Mouse (Mus musculus): ENCODE results near the gene Rgl3. TPM values are rescaled to one million over a fixed set of nuclear protein-coding genes. Genes with fewer than 3 reads are reported as not detected.

Gene Rgl3
- total and polyA plus RNA-seq, 3 experiments: not detected

DNA sequence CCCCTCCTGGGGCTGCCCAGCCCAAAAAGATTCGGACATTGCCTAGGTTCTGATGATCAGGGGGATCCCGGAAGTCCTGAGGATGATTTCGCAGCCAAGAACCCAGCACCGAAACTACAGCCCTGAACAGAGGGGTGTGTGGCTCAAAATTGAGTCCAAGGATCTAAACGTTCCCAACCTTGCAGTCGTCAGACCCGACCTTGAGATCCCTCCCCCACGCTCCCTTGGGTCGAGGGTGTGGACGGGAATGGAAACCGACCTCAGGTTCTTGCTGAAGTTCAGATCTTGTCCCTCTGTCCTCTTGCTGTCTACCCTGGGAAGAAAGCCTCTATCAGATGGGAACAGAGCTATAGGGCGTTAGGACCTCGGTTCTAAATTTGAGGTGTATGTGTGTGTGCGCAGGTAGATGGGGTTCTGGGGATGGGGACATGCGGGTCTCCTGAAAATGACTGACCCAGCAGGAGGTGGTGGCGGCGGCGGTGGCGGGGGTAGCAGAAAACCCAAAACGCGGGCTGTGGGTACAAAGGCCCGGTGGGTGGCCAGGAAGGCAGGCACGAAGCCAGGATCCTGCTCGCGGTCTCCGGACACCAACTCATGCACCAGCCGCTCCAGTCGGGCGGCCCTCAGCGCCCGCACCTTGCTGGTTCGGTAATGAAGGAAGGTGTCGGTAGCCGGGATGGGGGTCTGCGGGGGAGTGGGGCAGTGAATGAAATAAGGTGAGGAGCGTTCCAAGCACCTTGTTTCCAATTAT lies 1.5 kb downstream of the Rgl3 start:
- H3K27me3 ChIP-seq (replicated peaks): peaks cover 80% of the 10 kb centered on the region
- no peaks in the 10 kb centered on the region for H3K4me1 ChIP-seq (ENCODE audit: control insufficient read depth in 1 of 2, insufficient read depth in 2 of 2)
- H3K4me3 ChIP-seq (replicated peaks in 1 of 3; ENCODE audit: low read depth in 2 of 3, low read length in 2 of 3, poor library complexity in 1 of 3): no peak overlapping the region
- no peak overlapping the region for H3K9ac ChIP-seq (ENCODE audit: insufficient read depth, low read depth)
- H3K79me2 ChIP-seq (replicated peaks; ENCODE audit: control insufficient read depth, extremely low read depth, insufficient read depth, poor library complexity, severe bottlenecking): no peaks in the 10 kb centered on the region
- TF ChIP-seq HCFC1 (IDR thresholded peaks at IDR 0.05; ENCODE audit: low read depth, low read length): no peak
- TF ChIP-seq PAX5 (IDR thresholded peaks at IDR 0.05; ENCODE audit: low read length): no peak
- TF ChIP-seq TCF12 (IDR thresholded peaks at IDR 0.05; ENCODE audit: low read depth, low read length): no peak
- TF ChIP-seq USF1 (IDR thresholded peaks at IDR 0.05; ENCODE audit: low read depth, low read length): no peak
- TF ChIP-seq MYC (IDR thresholded peaks at IDR 0.05; ENCODE audit: low read depth, low read length): no peak
- no peak for TF ChIP-seq ZKSCAN1 (IDR thresholded peaks at IDR 0.05; ENCODE audit: borderline replicate concordance, low read depth, low read length)
- no peak for TF ChIP-seq CHD2 (IDR thresholded peaks at IDR 0.05; ENCODE audit: low read length)
- no peak for TF ChIP-seq GABPA (IDR thresholded peaks at IDR 0.05; ENCODE audit: insufficient replicate concordance, low read depth, low read length)
- TF ChIP-seq MAZ (IDR thresholded peaks at IDR 0.05; ENCODE audit: low read depth, low read length): no peak
- no peak for TF ChIP-seq POLR2A (IDR thresholded peaks at IDR 0.05; ENCODE audit: low read depth, low read length)
- TF ChIP-seq NELFE (IDR thresholded peaks at IDR 0.05; ENCODE audit: low read depth, low read length): no peak
- TF ChIP-seq MAX (IDR thresholded peaks at IDR 0.05; ENCODE audit: low read length): no peak
- TF ChIP-seq ZMIZ1 (IDR thresholded peaks at IDR 0.05; ENCODE audit: low read depth, low read length): no peak
- no peak for TF ChIP-seq ETS1 (conservative IDR thresholded peaks at IDR 0.05; ENCODE audit: low read depth, low read length)
- TF ChIP-seq KAT2A (IDR thresholded peaks at IDR 0.05; ENCODE audit: insufficient replicate concordance, low read length): no peak
- no peak for TF ChIP-seq RCOR1 (conservative IDR thresholded peaks at IDR 0.05; ENCODE audit: low read depth, low read length)
- no peak for TF ChIP-seq MEF2A (IDR thresholded peaks at IDR 0.05; ENCODE audit: borderline replicate concordance, low read depth, low read length)
- no peak for TF ChIP-seq EP300 (IDR thresholded peaks at IDR 0.05; ENCODE audit: low read length)
- no peak for TF ChIP-seq POLR2AphosphoS2 (IDR thresholded peaks at IDR 0.05; ENCODE audit: low read depth, low read length)
- no peak overlapping the region for H3K27ac ChIP-seq (ENCODE audit: insufficient read depth, low read depth)
- dilution Hi-C loops (cut with MboI; ENCODE audit: extremely low pct_ligation_motif_present, extremely low pct_unique_long_range_greater_than_20kb, low sequenced_read_pairs) (no loop called here), in situ Hi-C loops (cut with MboI; ENCODE audit: low pct_ligation_motif_present, low pct_unique_long_range_greater_than_20kb, low sequenced_read_pairs) (no loop called here)
- no peaks in the 10 kb centered on the region for H3K36me3 ChIP-seq (replicated peaks in 1 of 2; ENCODE audit: control insufficient read depth in 1 of 2, insufficient read depth in 1 of 2, low read length in 1 of 2)
- H3K4me2 ChIP-seq (ENCODE audit: insufficient read depth, low read depth, poor library complexity, severe bottlenecking): no peak overlapping the region
- no peak for DNase-seq (ENCODE audit: extremely low read depth)
- no peaks in the 10 kb centered on the region for H3K9me3 ChIP-seq (replicated peaks; ENCODE audit: low read length)

DNA sequence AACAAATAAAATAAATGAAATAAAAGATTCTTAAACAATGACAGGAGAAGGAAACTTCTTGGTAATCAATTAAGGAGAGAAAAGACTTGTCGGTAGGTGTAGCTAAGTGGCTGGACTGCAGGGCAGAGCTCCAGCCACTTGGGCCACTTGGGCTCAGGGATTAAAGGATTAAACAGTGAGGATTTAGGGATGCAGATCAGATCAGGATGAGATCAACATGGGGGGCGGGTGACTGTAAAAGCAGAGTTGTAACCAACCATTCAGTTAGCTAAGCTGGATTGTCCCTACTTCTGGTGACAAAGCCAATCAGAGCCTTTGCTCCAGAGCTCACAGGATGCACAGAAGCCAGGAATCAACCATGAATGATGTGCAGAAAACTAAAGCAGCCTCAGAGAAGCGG lies 5.3 kb downstream of the Rgl3 start:
- no peak overlapping the region for H3K4me3 ChIP-seq (replicated peaks in 1 of 3; ENCODE audit: low read depth in 2 of 3, low read length in 2 of 3, poor library complexity in 1 of 3)
- TF ChIP-seq ZNF384 (IDR thresholded peaks at IDR 0.05; ENCODE audit: low read depth, low read length) (no peak), EP300 (IDR thresholded peaks at IDR 0.05; ENCODE audit: low read length) (no peak), NRF1 (IDR thresholded peaks at IDR 0.05; ENCODE audit: low read depth, low read length) (no peak), UBTF (IDR thresholded peaks at IDR 0.05; ENCODE audit: low read depth, low read length) (no peak), HCFC1 (IDR thresholded peaks at IDR 0.05; ENCODE audit: low read depth, low read length) (no peak), BHLHE40 (IDR thresholded peaks at IDR 0.05; ENCODE audit: low read depth, low read length) (no peak), NELFE (IDR thresholded peaks at IDR 0.05; ENCODE audit: low read depth, low read length) (no peak), ELF1 (IDR thresholded peaks at IDR 0.05; ENCODE audit: low read depth, low read length) (no peak)
- no peak for DNase-seq (ENCODE audit: extremely low read depth)
- no peak overlapping the region for H3K27ac ChIP-seq (ENCODE audit: insufficient read depth, low read depth)
- peaks cover 79% of the 10 kb centered on the region for H3K27me3 ChIP-seq (replicated peaks)
- no peak overlapping the region for H3K9ac ChIP-seq (ENCODE audit: insufficient read depth, low read depth)
- H3K79me2 ChIP-seq (replicated peaks; ENCODE audit: control insufficient read depth, extremely low read depth, insufficient read depth, poor library complexity, severe bottlenecking): no peaks in the 10 kb centered on the region
- H3K4me1 ChIP-seq (ENCODE audit: control insufficient read depth in 1 of 2, insufficient read depth in 2 of 2): no peaks in the 10 kb centered on the region
- H3K4me2 ChIP-seq (ENCODE audit: insufficient read depth, low read depth, poor library complexity, severe bottlenecking): no peak overlapping the region
- no peaks in the 10 kb centered on the region for H3K9me3 ChIP-seq (replicated peaks; ENCODE audit: low read length)
- no peaks in the 10 kb centered on the region for H3K36me3 ChIP-seq (replicated peaks in 1 of 2; ENCODE audit: control insufficient read depth in 1 of 2, insufficient read depth in 1 of 2, low read length in 1 of 2)
- in situ Hi-C loops (cut with MboI; ENCODE audit: low pct_ligation_motif_present, low pct_unique_long_range_greater_than_20kb, low sequenced_read_pairs): no loop called here
- dilution Hi-C loops (cut with MboI; ENCODE audit: extremely low pct_ligation_motif_present, extremely low pct_unique_long_range_greater_than_20kb, low sequenced_read_pairs): no loop called here
